Mouse (Mus musculus): Measurements from ENCODE around the gene Mad2l1bp. TPM values are rescaled to one million over a fixed set of nuclear protein-coding genes. Genes with fewer than 3 reads are reported as not detected.

Gene Mad2l1bp
- total and polyA plus RNA-seq, 2 experiments = 3.7 to 12.9 TPM

GRCm38 (mm10) chr17:46132058-46132718, 21.2 kb downstream of the Mad2l1bp start:
- peaks cover 2% of the 10 kb centered on the region; the same call in 1 of the 2 replicates for H3K36me3 ChIP-seq (ENCODE audit: control insufficient read depth, insufficient read depth, low read length)
- no peak overlapping the region for H3K4me3 ChIP-seq (ENCODE audit: insufficient read depth, low read depth, low read length)
- H3K79me2 ChIP-seq (ENCODE audit: control insufficient read depth, insufficient read depth, low read length) = no peaks in the 10 kb centered on the region
- no peaks in the 10 kb centered on the region for H3K4me1 ChIP-seq (ENCODE audit: control insufficient read depth, insufficient read depth, low read length)
- DNase-seq (ENCODE audit: extremely low read depth, low read depth, low spot score) = peak; percentile 33
- 17% methylated on average over 12 of the region's 12 CpGs for WGBS
- no peak overlapping the region for H3K27ac ChIP-seq (replicated peaks; ENCODE audit: insufficient read depth, low read depth, low read length)
- no peaks in the 10 kb centered on the region for H3K27me3 ChIP-seq (ENCODE audit: control insufficient read depth, insufficient read depth, low read length)
- H3K9ac ChIP-seq (ENCODE audit: low read depth, low read length) = no peak overlapping the region
- TF ChIP-seq CTCF (IDR thresholded peaks at IDR 0.05; ENCODE audit: low read depth, low read length) (peak; percentile 89), POLR2A (IDR thresholded peaks at IDR 0.05; ENCODE audit: extremely low read depth, insufficient read depth, low read length) (no peak)

GRCm38 (mm10) chr17:46129741-46130498, 23.4 kb downstream of the Mad2l1bp start:
- Histone ChIP-seq H3K9ac (ENCODE audit: low read depth, low read length) (no peak overlapping the region), H3K27me3 (ENCODE audit: control insufficient read depth, insufficient read depth, low read length) (no peaks in the 10 kb centered on the region), H3K27ac (replicated peaks; ENCODE audit: insufficient read depth, low read depth, low read length) (no peak overlapping the region), H3K4me3 (ENCODE audit: insufficient read depth, low read depth, low read length) (no peak overlapping the region), H3K36me3 (ENCODE audit: control insufficient read depth, insufficient read depth, low read length) (peaks cover 9% of the 10 kb centered on the region; the same call in 1 of the 2 replicates), H3K4me1 (ENCODE audit: control insufficient read depth, insufficient read depth, low read length) (no peaks in the 10 kb centered on the region; the same call in 1 of the 2 replicates), H3K79me2 (ENCODE audit: control insufficient read depth, insufficient read depth, low read length) (no peaks in the 10 kb centered on the region)
- no peak for TF ChIP-seq CTCF (IDR thresholded peaks at IDR 0.05; ENCODE audit: low read depth, low read length)
- no peak for TF ChIP-seq POLR2A (IDR thresholded peaks at IDR 0.05; ENCODE audit: extremely low read depth, insufficient read depth, low read length)
- 66% methylated on average over 13 of the region's 13 CpGs for WGBS
- no peak for DNase-seq (ENCODE audit: extremely low read depth, low read depth, low spot score)

GRCm38 (mm10) chr17:46127814-46128493, 25.4 kb downstream of the Mad2l1bp start:
- Histone ChIP-seq H3K4me3 (ENCODE audit: insufficient read depth, low read depth, low read length) (no peak overlapping the region), H3K79me2 (ENCODE audit: control insufficient read depth, insufficient read depth, low read length) (no peaks in the 10 kb centered on the region), H3K27me3 (ENCODE audit: control insufficient read depth, insufficient read depth, low read length) (no peaks in the 10 kb centered on the region), H3K36me3 (ENCODE audit: control insufficient read depth, insufficient read depth, low read length) (peaks cover 11% of the 10 kb centered on the region; the same call in 1 of the 2 replicates), H3K27ac (replicated peaks; ENCODE audit: insufficient read depth, low read depth, low read length) (no peak overlapping the region), H3K4me1 (ENCODE audit: control insufficient read depth, insufficient read depth, low read length) (peaks cover 6% of the 10 kb centered on the region; the same call in 1 of the 2 replicates), H3K9ac (ENCODE audit: low read depth, low read length) (no peak overlapping the region)
- TF ChIP-seq CTCF (IDR thresholded peaks at IDR 0.05; ENCODE audit: low read depth, low read length) = no peak
- TF ChIP-seq POLR2A (IDR thresholded peaks at IDR 0.05; ENCODE audit: extremely low read depth, insufficient read depth, low read length) = no peak
- WGBS = 81% methylated on average over 6 of the region's 6 CpGs
- DNase-seq (ENCODE audit: extremely low read depth, low read depth, low spot score) = no peak

GRCm38 (mm10) chr17:46126608-46127007, 26.7 kb downstream of the Mad2l1bp start:
- DNase-seq (ENCODE audit: extremely low read depth, low read depth, low spot score) = no peak
- H3K79me2 ChIP-seq (ENCODE audit: control insufficient read depth, insufficient read depth, low read length) = no peaks in the 10 kb centered on the region
- no peak overlapping the region for H3K4me3 ChIP-seq (ENCODE audit: insufficient read depth, low read depth, low read length)
- H3K36me3 ChIP-seq (ENCODE audit: control insufficient read depth, insufficient read depth, low read length) = peaks cover 12% of the 10 kb centered on the region; the same call in 1 of the 2 replicates
- no peak overlapping the region for H3K9ac ChIP-seq (ENCODE audit: low read depth, low read length)
- TF ChIP-seq POLR2A (IDR thresholded peaks at IDR 0.05; ENCODE audit: extremely low read depth, insufficient read depth, low read length) (no peak), CTCF (IDR thresholded peaks at IDR 0.05; ENCODE audit: low read depth, low read length) (no peak)
- 86% methylated on average over 6 of the region's 6 CpGs for WGBS
- H3K4me1 ChIP-seq (ENCODE audit: control insufficient read depth, insufficient read depth, low read length) = peaks cover 6% of the 10 kb centered on the region; the same call in 1 of the 2 replicates
- H3K27ac ChIP-seq (replicated peaks; ENCODE audit: insufficient read depth, low read depth, low read length) = no peak overlapping the region
- no peaks in the 10 kb centered on the region for H3K27me3 ChIP-seq (ENCODE audit: control insufficient read depth, insufficient read depth, low read length)

GRCm38 (mm10) chr17:46123953-46124700, 29.2 kb downstream of the Mad2l1bp start:
- peak overlapping the region; percentile 31; the same call in 1 of the 2 replicates for H3K9ac ChIP-seq (ENCODE audit: low read depth, low read length)
- no peaks in the 10 kb centered on the region for H3K79me2 ChIP-seq (ENCODE audit: control insufficient read depth, insufficient read depth, low read length)
- H3K27ac ChIP-seq (replicated peaks; ENCODE audit: insufficient read depth, low read depth, low read length) = peak overlapping the region; percentile 79
- no peaks in the 10 kb centered on the region for H3K27me3 ChIP-seq (ENCODE audit: control insufficient read depth, insufficient read depth, low read length)
- H3K4me1 ChIP-seq (ENCODE audit: control insufficient read depth, insufficient read depth, low read length) = peaks cover 6% of the 10 kb centered on the region; the same call in 1 of the 2 replicates
- no peak overlapping the region for H3K4me3 ChIP-seq (ENCODE audit: insufficient read depth, low read depth, low read length)
- TF ChIP-seq POLR2A (IDR thresholded peaks at IDR 0.05; ENCODE audit: extremely low read depth, insufficient read depth, low read length) (no peak), CTCF (IDR thresholded peaks at IDR 0.05; ENCODE audit: low read depth, low read length) (peak; percentile 40)
- WGBS = 37% methylated on average over 12 of the region's 12 CpGs
- peaks cover 13% of the 10 kb centered on the region; the same call in 1 of the 2 replicates for H3K36me3 ChIP-seq (ENCODE audit: control insufficient read depth, insufficient read depth, low read length)
- DNase-seq (ENCODE audit: extremely low read depth, low read depth, low spot score) = peak; percentile 88
